Mouse (Mus musculus): ENCODE measurements around the gene Heca. TPM values are rescaled to one million over a fixed set of nuclear protein-coding genes. Genes with fewer than 3 reads are reported as not detected.

Gene Heca
- polyA plus RNA-seq (2012; rRNA removed): 4.8 and 5.9 TPM in 2 replicates
- polyA plus RNA-seq (2014; fragmentation: Nextera tagmentation; extraction: Ambion mirVana): 2.6 and 2.9 TPM in 2 replicates

DNA sequence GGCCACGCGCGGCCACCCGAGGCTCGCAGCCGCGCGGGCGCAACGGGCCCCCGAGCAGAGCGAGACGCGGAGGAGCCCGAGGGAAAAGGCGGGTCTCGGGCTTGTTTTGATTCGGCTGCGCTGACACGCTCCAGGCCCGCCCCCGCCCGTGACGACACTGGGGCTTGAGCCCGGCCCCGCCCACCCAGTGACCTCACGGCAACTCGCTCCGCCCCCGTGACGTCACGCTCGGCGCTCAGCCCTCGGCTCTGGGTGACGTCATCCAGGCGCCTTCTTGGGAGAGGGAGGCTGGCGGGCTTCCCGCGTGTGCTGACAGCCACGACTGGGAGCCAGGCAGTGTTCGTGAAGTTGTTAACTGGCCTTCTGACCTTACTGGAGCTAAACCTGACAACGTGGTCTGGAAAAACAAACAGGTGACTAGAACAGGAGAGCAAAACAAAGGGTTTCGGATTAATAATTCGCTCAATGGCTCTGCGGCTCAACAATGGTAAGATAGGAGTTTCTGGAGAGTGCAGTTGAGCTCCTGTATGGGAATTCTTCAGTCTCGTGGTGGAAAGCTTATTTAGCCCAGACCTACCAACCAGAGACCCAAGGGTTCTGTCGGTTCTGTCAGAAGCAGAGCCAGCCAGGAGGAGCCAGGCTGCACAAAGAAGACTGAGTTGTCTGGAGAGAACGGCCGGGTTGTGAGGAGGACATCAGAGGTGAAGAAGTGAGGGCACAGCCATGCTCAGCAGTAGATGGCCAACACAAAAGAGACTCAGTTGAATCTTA, at the start of gene Heca:
TSS of gene Heca (minus strand) at position 108 of the 771 bp plus-strand sequence.
- Histone ChIP-seq H3K4me1 (replicated peaks; ENCODE audit: control insufficient read depth in 2 of 2, insufficient read depth in 2 of 2, low read length in 1 of 2) (peaks cover 10 to 12% of the 10 kb centered on the region in 2 experiments), H3K4me3 (ENCODE audit: insufficient read depth in 1 of 2, low read depth in 2 of 2, low read length in 2 of 2) (peak within 1 kb of the TSS; percentile 84 to 90), H3K36me3 (replicated peaks; ENCODE audit: control insufficient read depth, insufficient read depth, low read depth) (no peaks in the 10 kb centered on the region), H3K4me2 (ENCODE audit: low read depth) (peak within 1 kb of the TSS; percentile 77), H3K9me3 (ENCODE audit: control insufficient read depth, low read length) (no peaks in the 10 kb centered on the region), H3K27ac (peak within 1 kb of the TSS; percentile 20), H3K9ac (replicated peaks) (peak within 1 kb of the TSS; percentile 86), H3K27me3 (ENCODE audit: control insufficient read depth, insufficient read depth, low read length) (no peaks in the 10 kb centered on the region)
- peak; percentile 88 for ATAC-seq (ENCODE audit: insufficient read depth)
- TF ChIP-seq CTCF (IDR thresholded peaks at IDR 0.05; ENCODE audit: low read depth) (no peak), EP300 (IDR thresholded peaks at IDR 0.05; ENCODE audit: low read depth) (no peak)
- DNase-seq (ENCODE audit: low read depth in 3 of 3, low spot score in 3 of 3): peak; percentile 77 to 83 (median 78)
- 7% methylated on average over 50 of the region's 50 CpGs for WGBS (ENCODE audit: insufficient replicate concordance)

DNA sequence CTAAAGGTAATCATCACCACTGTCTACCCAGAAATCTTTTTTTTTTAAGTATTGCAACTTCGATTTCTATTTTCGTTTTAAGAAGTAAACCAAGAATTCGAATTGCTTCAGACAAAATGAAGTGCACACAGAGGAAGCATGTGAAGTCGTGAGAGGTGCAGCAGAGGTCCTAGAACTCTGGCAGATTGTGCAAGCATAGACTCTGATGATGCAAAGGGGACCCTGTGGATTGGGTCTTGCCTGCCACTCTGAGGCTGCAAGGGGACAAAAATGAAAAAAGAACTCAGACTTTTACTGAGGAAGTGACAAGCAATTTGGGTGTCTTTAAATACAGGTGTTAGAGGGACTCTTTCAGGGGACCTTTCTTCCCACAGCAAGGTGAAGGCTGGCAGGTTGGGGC, 42.7 kb upstream of the Heca start:
- no peak for DNase-seq (ENCODE audit: low read depth in 3 of 3, low spot score in 3 of 3)
- Histone ChIP-seq H3K36me3 (replicated peaks; ENCODE audit: control insufficient read depth, insufficient read depth, low read depth) (no peaks in the 10 kb centered on the region), H3K27me3 (ENCODE audit: control insufficient read depth, insufficient read depth, low read length) (no peaks in the 10 kb centered on the region), H3K9ac (replicated peaks) (no peak overlapping the region), H3K4me3 (ENCODE audit: insufficient read depth in 1 of 2, low read depth in 2 of 2, low read length in 2 of 2) (no peak overlapping the region), H3K9me3 (ENCODE audit: control insufficient read depth, low read length) (no peaks in the 10 kb centered on the region), H3K4me1 (replicated peaks; ENCODE audit: control insufficient read depth in 2 of 2, insufficient read depth in 2 of 2, low read length in 1 of 2) (no peaks in the 10 kb centered on the region), H3K4me2 (ENCODE audit: low read depth) (no peak overlapping the region), H3K27ac (no peak overlapping the region)
- 53% methylated on average over 4 of the region's 4 CpGs for WGBS (ENCODE audit: insufficient replicate concordance)
- ATAC-seq (ENCODE audit: insufficient read depth): no peak
- no peak for TF ChIP-seq CTCF (IDR thresholded peaks at IDR 0.05; ENCODE audit: low read depth)
- TF ChIP-seq EP300 (IDR thresholded peaks at IDR 0.05; ENCODE audit: low read depth): no peak

- H3K4me1 ChIP-seq (replicated peaks; ENCODE audit: control insufficient read depth in 2 of 2, insufficient read depth in 2 of 2, low read length in 1 of 2): no peaks in the 10 kb centered on the region
- no peaks in the 10 kb centered on the region for H3K36me3 ChIP-seq (replicated peaks; ENCODE audit: control insufficient read depth, insufficient read depth, low read depth)
- H3K4me2 ChIP-seq (ENCODE audit: low read depth): no peak overlapping the region
- DNase-seq (ENCODE audit: low read depth in 3 of 3, low spot score in 3 of 3) (no peak), ATAC-seq (ENCODE audit: insufficient read depth) (no peak)
- no peak overlapping the region for H3K9ac ChIP-seq (replicated peaks)
- H3K27ac ChIP-seq: no peak overlapping the region
- no peak overlapping the region for H3K4me3 ChIP-seq (ENCODE audit: insufficient read depth in 1 of 2, low read depth in 2 of 2, low read length in 2 of 2)
- WGBS (ENCODE audit: insufficient replicate concordance): 49% methylated on average over 6 of the region's 6 CpGs
- H3K9me3 ChIP-seq (ENCODE audit: control insufficient read depth, low read length): no peaks in the 10 kb centered on the region
- TF ChIP-seq CTCF (IDR thresholded peaks at IDR 0.05; ENCODE audit: low read depth) (no peak), EP300 (IDR thresholded peaks at IDR 0.05; ENCODE audit: low read depth) (no peak)
- no peaks in the 10 kb centered on the region for H3K27me3 ChIP-seq (ENCODE audit: control insufficient read depth, insufficient read depth, low read length)
These were observed 41.3 kb upstream of the Heca start for GRCm38 (mm10) chr10:17989136-17989535.

- DNase-seq (ENCODE audit: low read depth in 3 of 3, low spot score in 3 of 3) (no peak), ATAC-seq (ENCODE audit: insufficient read depth) (no peak)
- no peak overlapping the region for H3K9ac ChIP-seq (replicated peaks)
- no peaks in the 10 kb centered on the region for H3K27me3 ChIP-seq (ENCODE audit: control insufficient read depth, insufficient read depth, low read length)
- no peak overlapping the region for H3K4me3 ChIP-seq (ENCODE audit: insufficient read depth in 1 of 2, low read depth in 2 of 2, low read length in 2 of 2)
- WGBS (ENCODE audit: insufficient replicate concordance): 59% methylated on average over 8 of the region's 8 CpGs
- no peak overlapping the region for H3K4me2 ChIP-seq (ENCODE audit: low read depth)
- H3K27ac ChIP-seq: no peak overlapping the region
- H3K4me1 ChIP-seq (replicated peaks; ENCODE audit: control insufficient read depth in 2 of 2, insufficient read depth in 2 of 2, low read length in 1 of 2): no peaks in the 10 kb centered on the region
- H3K9me3 ChIP-seq (ENCODE audit: control insufficient read depth, low read length): no peaks in the 10 kb centered on the region
- TF ChIP-seq CTCF (IDR thresholded peaks at IDR 0.05; ENCODE audit: low read depth) (no peak), EP300 (IDR thresholded peaks at IDR 0.05; ENCODE audit: low read depth) (no peak)
- no peaks in the 10 kb centered on the region for H3K36me3 ChIP-seq (replicated peaks; ENCODE audit: control insufficient read depth, insufficient read depth, low read depth)
These were observed 40.1 kb upstream of the Heca start for GRCm38 (mm10) chr10:17987823-17988423.

GRCm38 (mm10) chr10:17983313-17983712, 35.4 kb upstream of the Heca start:
- no peak for DNase-seq (ENCODE audit: low read depth in 3 of 3, low spot score in 3 of 3)
- TF ChIP-seq CTCF (IDR thresholded peaks at IDR 0.05; ENCODE audit: low read depth) (no peak), EP300 (IDR thresholded peaks at IDR 0.05; ENCODE audit: low read depth) (no peak)

More at GRCm38 (mm10) chr10:17983313-17983712, 35.4 kb upstream of the Heca start:
- Histone ChIP-seq H3K27me3 (ENCODE audit: control insufficient read depth, insufficient read depth, low read length) (no peaks in the 10 kb centered on the region), H3K36me3 (replicated peaks; ENCODE audit: control insufficient read depth, insufficient read depth, low read depth) (no peaks in the 10 kb centered on the region), H3K4me1 (replicated peaks; ENCODE audit: control insufficient read depth in 2 of 2, insufficient read depth in 2 of 2, low read length in 1 of 2) (no peaks in the 10 kb centered on the region), H3K27ac (no peak overlapping the region), H3K9me3 (ENCODE audit: control insufficient read depth, low read length) (no peaks in the 10 kb centered on the region), H3K9ac (replicated peaks) (no peak overlapping the region), H3K4me3 (ENCODE audit: insufficient read depth in 1 of 2, low read depth in 2 of 2, low read length in 2 of 2) (no peak overlapping the region), H3K4me2 (ENCODE audit: low read depth) (no peak overlapping the region)
- ATAC-seq (ENCODE audit: insufficient read depth): no peak
- WGBS (ENCODE audit: insufficient replicate concordance): 72% methylated on average over 2 of the region's 2 CpGs

Data from liver, embryonic 14.5 days (tissue).